Mouse (Mus musculus) erythroblast, adult 5-6 weeks (primary cell): ENCODE results near the gene Ctnnd2. TPM values are rescaled to one million over a fixed set of nuclear protein-coding genes. Genes with fewer than 3 reads are reported as not detected.

Source experiments
- ATAC-seq: replicated peaks from 2 replicates; pipeline ENCODE4 v1.8.0; 2016; ENCODE audit warnings: moderate number of reproducible peaks, mild to moderate bottlenecking, moderate TSS enrichment, inconsistent platforms; ENCODE audit not compliant: poor library complexity, low FRiP score, severe bottlenecking
- total RNA-seq, 2 experiments: library from RNA; stranded (forward) in 1 of 2; stranded (reverse) in 1 of 2; fragments of 150-400 nt in 1 of 2; fragments of 200-764, 138-1000 nt in 1 of 2; gene quantifications; 2 replicates each; pipeline versions ENCODE4 v1.2.3 to v1.2.4; 2015 to 2017; ENCODE audit warnings: low replicate concordance in 2 of 2

Gene Ctnnd2
- total RNA-seq, 2 experiments from 2014 or later: not detected

GRCm38 (mm10) chr15:30686206-30687101 is 514.1 kb downstream of the Ctnnd2 start:
- ATAC-seq: no peak

DNA sequence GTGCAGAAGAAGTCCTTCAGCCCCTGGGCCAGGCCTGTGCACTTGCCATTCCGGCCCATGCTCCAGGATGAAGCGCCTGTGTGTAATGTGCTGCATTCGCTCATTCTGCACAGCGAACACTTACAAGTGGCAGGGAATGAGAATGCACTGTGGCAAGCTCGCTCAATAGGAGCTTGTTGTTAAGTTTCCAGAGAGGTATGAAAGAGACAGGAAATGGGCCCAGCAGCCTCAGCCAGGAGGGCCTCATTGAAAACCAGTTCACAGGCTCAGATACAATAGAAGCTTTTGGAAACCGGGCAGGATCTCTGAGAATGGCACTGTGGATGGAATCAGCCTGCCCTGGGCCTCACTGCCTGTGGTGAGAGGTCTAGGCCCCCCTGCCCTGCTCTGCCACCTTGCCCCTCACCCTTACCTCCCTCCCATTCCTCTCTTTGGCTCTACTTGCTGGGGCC is 521.4 kb downstream of the Ctnnd2 start:
- ATAC-seq: no peak

- no peak for ATAC-seq
Measured at GRCm38 (mm10) chr15:30694286-30694685, 521.9 kb downstream of the Ctnnd2 start.

GRCm38 (mm10) chr15:30695859-30696258 is 523.5 kb downstream of the Ctnnd2 start:
- no peak for ATAC-seq

DNA sequence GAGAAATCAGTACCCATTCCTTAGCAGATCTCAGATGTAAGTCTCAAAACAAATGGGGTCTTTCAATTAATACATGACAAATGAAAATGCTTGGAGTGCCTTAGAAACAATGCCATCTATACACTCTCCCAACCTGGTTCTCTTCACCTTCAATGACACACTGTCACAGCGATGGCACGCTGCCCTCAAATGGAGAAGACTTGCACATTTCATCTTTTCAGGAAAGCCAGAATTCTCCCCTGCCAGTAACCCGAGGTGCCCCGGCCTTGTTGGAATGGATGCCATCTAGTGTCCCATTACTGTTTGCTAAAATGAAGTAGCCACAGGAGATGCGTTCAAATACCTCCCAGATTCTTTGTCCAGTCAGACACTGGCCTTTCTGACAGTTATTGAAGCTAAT is 525.0 kb downstream of the Ctnnd2 start:
- ATAC-seq: no peak

- no peak for ATAC-seq
Measured at GRCm38 (mm10) chr15:30700762-30701161, 528.4 kb downstream of the Ctnnd2 start.

DNA sequence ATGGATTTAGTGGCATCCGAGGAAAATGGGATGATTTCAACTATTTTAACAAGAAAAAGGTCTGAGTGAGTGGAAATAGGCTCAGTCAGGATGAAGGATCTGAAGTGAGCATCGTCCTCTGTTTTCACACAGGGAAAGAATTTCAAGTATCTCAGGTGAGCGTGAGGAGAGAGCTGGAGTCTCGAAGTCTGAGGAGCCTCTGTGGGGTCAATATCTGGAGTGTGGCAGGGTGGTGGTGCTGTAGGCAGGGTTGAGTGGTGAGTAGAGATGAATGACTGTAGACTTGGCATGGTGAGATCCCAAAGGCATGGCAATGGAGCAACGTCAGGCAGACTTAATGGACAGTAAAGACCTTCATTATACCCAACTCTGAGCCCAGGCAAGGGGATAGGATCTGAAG is 529.2 kb downstream of the Ctnnd2 start:
- ATAC-seq: no peak

DNA sequence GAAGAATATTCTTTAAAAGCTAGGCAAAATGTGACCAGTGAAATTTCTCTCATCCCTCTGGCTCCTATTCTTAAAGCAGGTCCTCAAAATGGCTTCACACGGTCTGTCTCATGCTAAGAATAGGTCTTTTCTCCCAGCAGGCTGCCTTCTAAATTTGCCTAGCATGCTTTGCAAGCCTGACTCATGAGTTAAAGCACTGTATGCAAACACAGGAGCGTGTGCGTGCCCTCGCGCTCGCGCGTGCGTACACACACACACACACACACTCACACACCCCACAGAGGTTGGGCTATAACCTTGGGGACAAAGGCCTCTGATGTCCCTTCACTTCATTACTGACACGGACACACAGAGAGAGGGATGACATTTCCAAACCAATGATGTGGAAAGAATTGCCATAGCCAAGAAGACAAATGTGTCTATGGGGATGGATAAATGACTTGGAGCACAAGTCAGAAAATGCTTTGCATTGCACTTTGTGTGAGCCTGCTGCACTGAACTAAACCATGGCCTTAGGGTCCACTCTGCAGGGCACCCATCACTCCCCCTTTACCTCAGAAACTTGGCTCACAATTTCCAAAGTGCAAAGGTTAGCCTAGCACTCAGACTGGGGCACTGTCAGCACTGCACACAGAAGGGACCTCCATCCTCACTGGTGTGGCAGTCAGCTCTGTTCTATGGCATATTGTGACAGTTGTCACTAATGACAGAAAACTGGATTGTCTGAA is 536.8 kb downstream of the Ctnnd2 start:
- ATAC-seq: no peak

GRCm38 (mm10) chr15:30709754-30710105 is 537.3 kb downstream of the Ctnnd2 start:
- no peak for ATAC-seq

GRCm38 (mm10) chr15:30714823-30715222 is 542.4 kb downstream of the Ctnnd2 start:
- ATAC-seq: no peak

GRCm38 (mm10) chr15:30718811-30719210 is 546.4 kb downstream of the Ctnnd2 start:
- ATAC-seq: no peak

DNA sequence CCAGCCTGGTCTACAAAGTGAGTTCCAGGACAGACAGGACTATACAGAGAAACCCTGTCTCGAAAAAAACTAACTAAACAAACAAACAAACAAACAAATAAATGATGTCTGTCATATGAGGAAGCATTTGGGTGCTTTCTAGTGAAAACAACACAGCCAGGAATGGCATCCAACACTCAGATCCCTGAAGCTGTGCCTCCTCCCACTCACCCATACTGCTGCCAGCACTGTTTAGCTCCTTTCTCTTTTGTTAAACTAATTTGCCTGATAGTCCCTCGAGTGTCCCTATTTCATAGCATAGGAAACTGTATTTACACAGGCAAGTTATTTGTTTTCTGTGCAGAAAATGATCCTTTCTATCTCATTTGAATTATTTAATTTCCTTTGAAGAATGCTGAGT is 546.8 kb downstream of the Ctnnd2 start:
- ATAC-seq: no peak

- ATAC-seq: no peak
Measured at GRCm38 (mm10) chr15:30721098-30721497, 548.7 kb downstream of the Ctnnd2 start.

DNA sequence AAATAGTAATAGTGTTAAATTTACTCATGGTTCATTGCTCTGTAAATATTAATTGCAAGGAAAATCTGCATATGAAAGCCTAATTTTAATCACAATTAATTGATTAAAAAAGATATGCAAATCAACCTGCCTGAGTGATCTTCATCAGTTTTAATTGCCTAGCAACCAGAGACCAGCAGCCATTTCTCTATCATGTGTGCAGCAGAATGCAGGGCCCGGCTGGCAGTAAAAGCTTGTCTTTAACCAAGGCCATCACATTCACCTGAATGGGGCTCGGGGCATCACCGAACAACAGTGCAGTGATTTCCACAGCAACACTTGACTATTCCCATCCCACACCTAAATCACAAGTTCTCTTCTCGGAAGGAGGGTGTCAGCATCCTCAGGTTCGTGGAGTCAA is 553.7 kb downstream of the Ctnnd2 start:
- ATAC-seq: no peak

DNA sequence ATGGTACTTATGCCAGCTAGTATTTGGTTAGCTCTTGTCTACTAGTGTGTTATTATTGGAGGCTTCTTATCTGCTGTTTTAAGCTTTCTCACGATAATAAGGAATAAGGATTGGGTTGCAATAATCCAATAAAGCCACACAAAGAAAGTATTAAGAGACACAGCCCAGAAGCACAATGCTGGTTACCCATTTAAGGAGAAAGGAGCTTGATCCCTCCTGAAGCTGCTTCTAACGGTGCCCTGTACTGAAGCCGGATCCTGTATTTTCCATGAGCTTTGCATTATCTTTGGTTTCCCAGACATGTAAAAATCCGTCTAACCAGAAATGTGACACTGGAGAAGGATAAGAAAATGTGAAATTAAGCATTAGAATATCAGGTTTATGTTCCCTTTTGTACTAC is 565.8 kb downstream of the Ctnnd2 start:
- no peak for ATAC-seq

- ATAC-seq: no peak
Measured at GRCm38 (mm10) chr15:30740728-30741127, 568.3 kb downstream of the Ctnnd2 start.

DNA sequence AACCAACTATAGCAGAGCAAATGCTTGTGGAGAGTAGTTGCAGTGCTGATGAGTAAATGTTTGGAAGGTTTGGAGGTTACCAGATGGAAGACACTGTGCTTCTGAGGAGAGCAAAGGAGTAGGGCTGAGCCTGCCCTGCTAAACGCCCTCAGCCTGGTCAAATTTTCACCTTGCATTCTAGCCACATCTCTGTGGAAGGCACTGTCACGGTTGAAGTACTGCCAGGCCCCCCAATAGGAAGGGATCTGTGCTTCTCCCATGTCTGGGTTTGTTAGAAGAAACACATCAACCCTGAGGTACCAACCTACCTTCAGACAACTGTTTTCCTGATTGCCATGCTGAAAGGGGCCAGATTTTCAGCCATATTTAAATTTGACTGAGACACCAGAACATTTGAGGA is 585.6 kb downstream of the Ctnnd2 start:
- no peak for ATAC-seq

GRCm38 (mm10) chr15:30762211-30762610 is 589.8 kb downstream of the Ctnnd2 start:
- ATAC-seq: no peak

DNA sequence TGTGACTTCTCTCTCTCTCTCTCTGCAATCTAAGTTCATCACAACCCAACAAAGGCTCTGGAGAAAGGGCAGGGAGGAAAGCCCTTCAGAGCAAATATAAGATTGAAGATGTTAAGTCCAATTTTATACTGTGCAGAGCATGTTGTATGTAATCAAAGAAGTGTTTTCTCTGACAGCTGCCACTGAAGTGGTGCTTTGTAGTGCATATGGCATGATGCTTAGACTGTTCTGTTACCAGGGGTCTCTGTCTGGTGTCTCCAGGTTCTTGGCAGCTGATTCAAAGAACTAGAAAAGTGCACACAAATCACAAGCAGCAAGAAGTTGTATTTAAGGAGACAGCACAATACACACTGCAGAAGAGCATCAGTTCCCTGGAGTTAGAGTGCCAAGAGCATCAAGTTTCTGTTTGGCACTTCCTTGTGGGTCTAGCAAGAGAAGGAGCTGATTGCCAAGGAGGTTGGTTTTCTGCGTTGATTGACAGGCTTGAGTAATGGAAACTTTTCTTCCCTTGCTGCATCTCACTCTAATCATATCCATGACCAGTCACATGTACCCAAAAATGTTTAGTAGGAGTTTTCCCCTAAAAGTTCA is 590.4 kb downstream of the Ctnnd2 start:
- no peak for ATAC-seq

DNA sequence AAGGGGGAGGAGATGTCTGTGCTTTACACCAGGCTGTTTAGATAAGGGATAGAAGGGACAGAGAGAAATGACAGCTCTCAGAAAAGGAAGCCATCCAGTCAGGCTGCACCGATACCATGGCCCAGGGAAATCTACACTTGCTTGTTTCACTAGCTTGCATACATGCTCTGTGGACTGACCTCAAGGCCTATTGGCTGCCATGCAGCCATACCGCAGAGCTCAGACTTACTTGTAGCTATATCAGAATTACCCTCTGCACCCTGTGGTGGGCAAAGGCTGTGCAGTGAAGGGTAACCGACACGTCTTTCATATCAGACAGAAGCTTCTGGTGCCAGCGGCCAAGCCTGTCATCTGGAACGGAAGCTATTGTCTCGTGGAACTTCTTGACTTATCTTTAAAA is 604.5 kb downstream of the Ctnnd2 start:
- no peak for ATAC-seq

- ATAC-seq: no peak
Measured at GRCm38 (mm10) chr15:30777801-30778200, 605.4 kb downstream of the Ctnnd2 start.
